Mouse (Mus musculus) midbrain, embryonic 12.5 days (tissue): Measurements from ENCODE around the gene B3gat3. TPM values are rescaled to one million over a fixed set of nuclear protein-coding genes. Genes with fewer than 3 reads are reported as not detected.

ENCODE experiments used
- ATAC-seq: fragments of 200-750 bp; cut with Nextera tagmentation; 2 replicates; pipeline ENCODE4 v1.8.0; 2017; ENCODE audit warnings: low read depth, moderate TSS enrichment, moderate library complexity; ENCODE audit not compliant: low FRiP score
- H3K27ac ChIP-seq: fragments of 300-500 bp; sonication (generic); replicated peaks from 2 replicates; pipeline ENCODE4 v1.5.1; 2016; ENCODE audit warnings: mild to moderate bottlenecking
- H3K27me3 ChIP-seq: fragments of 300-500 bp; sonication (generic); 2 replicates; pipeline ENCODE4 v1.6.1; 2016; ENCODE audit warnings: mild to moderate bottlenecking
- H3K36me3 ChIP-seq: fragments of 300-500 bp; sonication (generic); 2 replicates; pipeline ENCODE4 v1.6.1; 2016
- H3K4me1 ChIP-seq: fragments of 300-500 bp; sonication (generic); 2 replicates; pipeline ENCODE4 v1.6.1; 2016
- H3K4me2 ChIP-seq: fragments of 300-500 bp; sonication (generic); replicated peaks from 2 replicates; pipeline ENCODE4 v1.6.1; 2016; ENCODE audit warnings: mild to moderate bottlenecking, moderate library complexity
- H3K4me3 ChIP-seq: fragments of 300-500 bp; sonication (generic); 2 replicates; pipeline ENCODE4 v1.5.1; 2016; ENCODE audit warnings: mild to moderate bottlenecking
- H3K9ac ChIP-seq: fragments of 300-500 bp; sonication (generic); replicated peaks from 2 replicates; pipeline ENCODE4 v1.6.1; 2016; ENCODE audit warnings: mild to moderate bottlenecking, moderate library complexity
- H3K9me3 ChIP-seq: fragments of 300-500 bp; sonication (generic); 2 replicates; pipeline ENCODE4 v1.6.1; 2016; ENCODE audit warnings: mild to moderate bottlenecking
- WGBS: fragments of 180-500 bp; shearing (Covaris S2); methylation state at CpG from one replicate; pipeline ENCODE4 v1.1.7; 2016; 5-methylcytosine and 5-hydroxymethylcytosine counted together
- polyA plus RNA-seq: library from polyadenylated mRNA; unstranded; fragments of >200 nt; fragmentation: Nextera tagmentation; extraction: Ambion mirVana; gene quantifications from 2 replicates; pipeline ENCODE4 v1.2.1, GENCODE M21; 2016

B3gat3 gene
- polyA plus RNA-seq, 1 experiment from 2014 or later, result 71.9 TPM

GRCm38 (mm10) chr19:8930117-8930516, 9.9 kb downstream of the B3gat3 start:
- ATAC-seq, result no peak
- WGBS, result 20% methylated on average over 11 of the region's 11 CpGs
- H3K27ac ChIP-seq, result no peak overlapping the region
- H3K27me3 ChIP-seq, result peaks cover 16% of the 10 kb centered on the region
- peak overlapping the region; percentile 71 for H3K9ac ChIP-seq
- no peaks in the 10 kb centered on the region for H3K9me3 ChIP-seq
- H3K4me3 ChIP-seq, result peak overlapping the region; percentile 57
- peaks cover 36% of the 10 kb centered on the region for H3K36me3 ChIP-seq
- H3K4me1 ChIP-seq, result peaks cover 19% of the 10 kb centered on the region
- H3K4me2 ChIP-seq, result peak overlapping the region; percentile 77

- Histone ChIP-seq H3K27me3 (peaks cover 16% of the 10 kb centered on the region), H3K27ac (no peak overlapping the region), H3K36me3 (peaks cover 31% of the 10 kb centered on the region), H3K9me3 (no peaks in the 10 kb centered on the region), H3K9ac (peak overlapping the region; percentile 71; the same call in 1 of the 2 replicates), H3K4me2 (peak overlapping the region; percentile 77; the same call in 1 of the 2 replicates), H3K4me3 (peak overlapping the region; percentile 57; the same call in 1 of the 2 replicates), H3K4me1 (peaks cover 19% of the 10 kb centered on the region)
- WGBS, result 82% methylated on average over 7 of the region's 7 CpGs
- ATAC-seq, result no peak
Measured at GRCm38 (mm10) chr19:8930771-8931170, 10.6 kb downstream of the B3gat3 start.

- ATAC-seq, result no peak
- no peaks in the 10 kb centered on the region for H3K9me3 ChIP-seq
- H3K4me3 ChIP-seq, result no peak overlapping the region
- peaks cover 10% of the 10 kb centered on the region; the same call in 1 of the 2 replicates for H3K36me3 ChIP-seq
- peaks cover 10% of the 10 kb centered on the region for H3K4me1 ChIP-seq
- no peaks in the 10 kb centered on the region for H3K27me3 ChIP-seq
- H3K9ac ChIP-seq, result no peak overlapping the region
- no peak overlapping the region for H3K4me2 ChIP-seq
- WGBS, result 88% methylated on average over 2 of the region's 2 CpGs
- no peak overlapping the region for H3K27ac ChIP-seq
Measured at GRCm38 (mm10) chr19:8936736-8937135, 16.6 kb downstream of the B3gat3 start.

- H3K4me2 ChIP-seq, result peak overlapping the region; percentile 73; the same call in 1 of the 2 replicates
- WGBS, result 78% methylated on average over 15 of the region's 15 CpGs
- H3K36me3 ChIP-seq, result peaks cover 20% of the 10 kb centered on the region
- H3K27me3 ChIP-seq, result no peaks in the 10 kb centered on the region
- H3K4me1 ChIP-seq, result peaks cover 35% of the 10 kb centered on the region
- no peak overlapping the region for H3K4me3 ChIP-seq
- no peaks in the 10 kb centered on the region for H3K9me3 ChIP-seq
- ATAC-seq, result no peak
- peak overlapping the region; percentile 99; the same call in 1 of the 2 replicates for H3K9ac ChIP-seq
- H3K27ac ChIP-seq, result no peak overlapping the region
Measured at GRCm38 (mm10) chr19:8940526-8941133, 20.5 kb downstream of the B3gat3 start.

- Histone ChIP-seq H3K4me3 (peak overlapping the region; percentile 94), H3K27ac (peak overlapping the region; percentile 98), H3K4me1 (peaks cover 35% of the 10 kb centered on the region), H3K9me3 (no peaks in the 10 kb centered on the region), H3K27me3 (no peaks in the 10 kb centered on the region), H3K36me3 (peaks cover 22% of the 10 kb centered on the region), H3K4me2 (peak overlapping the region; percentile 73), H3K9ac (peak overlapping the region; percentile 99)
- ATAC-seq, result peak; percentile 38
- WGBS, result 35% methylated on average over 10 of the region's 10 CpGs
Measured at GRCm38 (mm10) chr19:8941136-8941514, 21.0 kb downstream of the B3gat3 start.

- WGBS, result under 1% methylated on average over 64 of the region's 64 CpGs
- Histone ChIP-seq H3K27ac (peak within 1 kb of the TSS; percentile 98), H3K9ac (peak within 1 kb of the TSS; percentile 99), H3K27me3 (no peaks in the 10 kb centered on the region), H3K9me3 (no peaks in the 10 kb centered on the region), H3K36me3 (peaks cover 27% of the 10 kb centered on the region), H3K4me2 (peak within 1 kb of the TSS; percentile 73), H3K4me1 (peaks cover 35% of the 10 kb centered on the region), H3K4me3 (peak within 1 kb of the TSS; percentile 94)
- ATAC-seq, result peak; percentile 96
Measured at GRCm38 (mm10) chr19:8941515-8942217, 21.5 kb downstream of the B3gat3 start, which contains the start of gene Mta2. Gene Mta2 (plus strand): TSS chr19:8941875.

GRCm38 (mm10) chr19:8942276-8942964, 22.2 kb downstream of the B3gat3 start:
- ATAC-seq, result peak; percentile 52
- Histone ChIP-seq H3K4me1 (peaks cover 35% of the 10 kb centered on the region), H3K9me3 (no peaks in the 10 kb centered on the region), H3K9ac (peak overlapping the region; percentile 99), H3K27ac (peak overlapping the region; percentile 98), H3K27me3 (no peaks in the 10 kb centered on the region), H3K4me2 (peak overlapping the region; percentile 73), H3K4me3 (peak overlapping the region; percentile 94), H3K36me3 (peaks cover 33% of the 10 kb centered on the region)
- WGBS, result 0% methylated on average over 46 of the region's 46 CpGs

GRCm38 (mm10) chr19:8943047-8943446, 22.9 kb downstream of the B3gat3 start:
- H3K9ac ChIP-seq, result peak overlapping the region; percentile 99
- H3K36me3 ChIP-seq, result peaks cover 40% of the 10 kb centered on the region
- H3K4me1 ChIP-seq, result peaks cover 35% of the 10 kb centered on the region
- H3K27me3 ChIP-seq, result no peaks in the 10 kb centered on the region
- H3K9me3 ChIP-seq, result no peaks in the 10 kb centered on the region
- H3K4me3 ChIP-seq, result peak overlapping the region; percentile 94
- ATAC-seq, result no peak
- H3K27ac ChIP-seq, result no peak overlapping the region
- WGBS, result 76% methylated on average over 2 of the region's 2 CpGs
- peak overlapping the region; percentile 73 for H3K4me2 ChIP-seq

- peaks cover 35% of the 10 kb centered on the region for H3K4me1 ChIP-seq
- peak overlapping the region; percentile 73 for H3K4me2 ChIP-seq
- H3K27me3 ChIP-seq, result no peaks in the 10 kb centered on the region
- ATAC-seq, result no peak
- H3K27ac ChIP-seq, result no peak overlapping the region
- no peaks in the 10 kb centered on the region for H3K9me3 ChIP-seq
- H3K36me3 ChIP-seq, result peaks cover 50% of the 10 kb centered on the region
- no peak overlapping the region for H3K9ac ChIP-seq
- peak overlapping the region; percentile 12; the same call in 1 of the 2 replicates for H3K4me3 ChIP-seq
- 81% methylated on average over 5 of the region's 5 CpGs for WGBS
Measured at GRCm38 (mm10) chr19:8944062-8944461, 23.9 kb downstream of the B3gat3 start.

GRCm38 (mm10) chr19:8944750-8945149, 24.6 kb downstream of the B3gat3 start:
- Histone ChIP-seq H3K27me3 (no peaks in the 10 kb centered on the region), H3K9me3 (no peaks in the 10 kb centered on the region), H3K4me1 (peaks cover 35% of the 10 kb centered on the region), H3K36me3 (peaks cover 57% of the 10 kb centered on the region), H3K27ac (no peak overlapping the region), H3K9ac (no peak overlapping the region; the same call in 1 of the 2 replicates), H3K4me3 (peak overlapping the region; percentile 13; the same call in 1 of the 2 replicates), H3K4me2 (peak overlapping the region; percentile 31)
- 55% methylated on average over 5 of the region's 5 CpGs for WGBS
- no peak for ATAC-seq

GRCm38 (mm10) chr19:8945251-8945650, 25.1 kb downstream of the B3gat3 start:
- no peak for ATAC-seq
- H3K36me3 ChIP-seq, result peaks cover 62% of the 10 kb centered on the region
- H3K27me3 ChIP-seq, result no peaks in the 10 kb centered on the region
- peaks cover 35% of the 10 kb centered on the region for H3K4me1 ChIP-seq
- H3K9me3 ChIP-seq, result no peaks in the 10 kb centered on the region
- H3K9ac ChIP-seq, result no peak overlapping the region
- H3K27ac ChIP-seq, result no peak overlapping the region
- H3K4me3 ChIP-seq, result peak overlapping the region; percentile 13; the same call in 1 of the 2 replicates
- H3K4me2 ChIP-seq, result peak overlapping the region; percentile 31; the same call in 1 of the 2 replicates
- 91% methylated on average over 6 of the region's 6 CpGs for WGBS
